Comparison of ENCODE assay signal across 7 mouse cellular contexts in genomic region chr9:41953486-41953885, GRCm38 (mm10).
A peak's percentile ranks its signal among the peaks of the same experiment; 100 is the strongest.
DNase-seq lines count a peak whose midpoint lies in the region; ATAC-seq and TF ChIP-seq lines count a peak whose summit lies in the region.

No protein-coding gene starts in this region.

- H3K4me2 ChIP-seq in forebrain, embryonic 15.5 days (replicated peaks) = peak overlapping the region; percentile 74

- H3K36me3 ChIP-seq in E14TG2a.4 (ENCODE audit: insufficient read depth, low read length) = no peaks in the 10 kb centered on the region
- no peaks in the 10 kb centered on the region for H3K36me3 ChIP-seq in forebrain, embryonic 15.5 days

- no peaks in the 10 kb centered on the region for H3K9me3 ChIP-seq in E14TG2a.4 (ENCODE audit: low read length)
- H3K9me3 ChIP-seq in forebrain, embryonic 15.5 days = no peaks in the 10 kb centered on the region

- H3K27ac ChIP-seq in forebrain, embryonic 15.5 days (replicated peaks) = peak overlapping the region; percentile 96

- peak overlapping the region; percentile 66 for H3K9ac ChIP-seq in forebrain, embryonic 15.5 days (replicated peaks)

- intact Hi-C loops in heart, postnatal 14 days (cut with DNase I) = loop anchor here (5.0 kb wide), 2 partner anchors 216 to 626 kb away; no protein-coding TSS in a partner anchor

- H3K4me1 ChIP-seq in E14TG2a.4 (replicated peaks; ENCODE audit: low read depth, low read length) = peaks cover 32% of the 10 kb centered on the region
- peaks cover 52% of the 10 kb centered on the region for H3K4me1 ChIP-seq in forebrain, embryonic 15.5 days

- peak; percentile 33 for ATAC-seq in forebrain, embryonic 15.5 days (replicated peaks)

- peak; percentile 42 for TF ChIP-seq CTCF in E14TG2a.4 (conservative IDR thresholded peaks at IDR 0.05; ENCODE audit: low read length)

- no peak overlapping the region for H3K4me3 ChIP-seq in E14TG2a.4 (replicated peaks; ENCODE audit: low read length)
- H3K4me3 ChIP-seq in forebrain, embryonic 15.5 days = peak overlapping the region; percentile 27

- DNase-seq in T-cell, adult 2 months (ENCODE audit: low spot score) = peak; percentile 26
- peak; percentile 56 to 80 for DNase-seq in heart, postnatal 14 days
- DNase-seq in layer of hippocampus, adult 9-10 months (ENCODE audit: low spot score) = peak; percentile 74
- DNase-seq in lung, postnatal 10 days = peak; percentile 84
- DNase-seq in right cerebral cortex, postnatal 4 days = peak; percentile 75

- H3K27me3 ChIP-seq in E14TG2a.4 (ENCODE audit: insufficient read depth, low read length) = peaks cover 29% of the 10 kb centered on the region
- no peaks in the 10 kb centered on the region for H3K27me3 ChIP-seq in forebrain, embryonic 15.5 days

- WGBS in forebrain, embryonic 15.5 days = 4% methylated on average over 8 of the region's 8 CpGs

Comparison
In these comparisons a context has a peak if more than half of its experiments do, and no peak if none do; other contexts are left out.
1. DNase-seq: peak in every context shown above with its lines; median percentile 84 in lung, postnatal 10 days; 75 in right cerebral cortex, postnatal 4 days; 74 in layer of hippocampus, adult 9-10 months; 68 in heart, postnatal 14 days; 26 in T-cell, adult 2 months.